Mouse (Mus musculus): ENCODE results near the gene Lemd1.

The Lemd1 gene

DNA sequence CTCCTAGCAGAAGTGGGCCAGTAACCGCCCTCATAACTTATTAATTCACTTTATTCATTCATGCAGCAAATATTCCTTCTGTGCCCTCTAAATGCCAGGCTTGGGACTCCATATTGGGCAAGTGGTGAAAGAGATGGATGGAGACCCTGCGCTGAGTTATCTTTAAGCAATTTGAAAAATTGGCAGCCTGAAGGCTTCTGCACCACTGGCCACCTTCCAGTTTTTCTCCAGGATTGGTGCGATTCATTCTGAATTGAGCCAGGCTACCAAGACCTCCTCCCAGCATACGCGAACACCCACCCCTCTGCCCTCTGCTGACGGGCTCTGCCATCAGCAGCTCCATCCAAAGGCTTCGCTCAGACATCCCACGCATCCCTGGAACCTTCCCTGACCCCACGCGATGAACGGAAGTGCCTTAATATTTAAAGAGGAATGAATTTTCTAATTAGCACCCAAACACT lies 96.8 kb downstream of the Lemd1 start:
- no peak for DNase-seq (ENCODE audit: low spot score in 2 of 2)

DNA sequence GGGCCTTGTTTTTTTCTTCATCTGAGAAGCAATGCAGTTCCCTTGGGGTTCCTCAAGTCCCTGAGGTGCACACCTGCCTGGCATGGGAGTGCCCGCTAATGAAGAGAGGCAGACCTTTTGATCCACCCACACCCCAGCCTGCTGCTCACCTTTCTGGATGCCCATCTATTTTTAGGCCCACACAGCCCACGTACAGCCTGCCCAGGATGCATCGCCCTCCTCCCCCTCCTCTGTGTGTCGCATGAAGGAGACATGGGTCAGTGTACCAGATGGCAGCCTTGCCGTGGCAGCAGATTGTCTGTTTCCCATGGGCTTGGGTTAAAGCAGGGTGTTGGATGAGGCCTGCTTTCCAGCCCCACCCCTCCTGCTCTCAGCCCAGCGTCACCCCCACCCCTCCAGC lies 98.7 kb downstream of the Lemd1 start:
- no peak for DNase-seq (ENCODE audit: low spot score in 2 of 2)

DNA sequence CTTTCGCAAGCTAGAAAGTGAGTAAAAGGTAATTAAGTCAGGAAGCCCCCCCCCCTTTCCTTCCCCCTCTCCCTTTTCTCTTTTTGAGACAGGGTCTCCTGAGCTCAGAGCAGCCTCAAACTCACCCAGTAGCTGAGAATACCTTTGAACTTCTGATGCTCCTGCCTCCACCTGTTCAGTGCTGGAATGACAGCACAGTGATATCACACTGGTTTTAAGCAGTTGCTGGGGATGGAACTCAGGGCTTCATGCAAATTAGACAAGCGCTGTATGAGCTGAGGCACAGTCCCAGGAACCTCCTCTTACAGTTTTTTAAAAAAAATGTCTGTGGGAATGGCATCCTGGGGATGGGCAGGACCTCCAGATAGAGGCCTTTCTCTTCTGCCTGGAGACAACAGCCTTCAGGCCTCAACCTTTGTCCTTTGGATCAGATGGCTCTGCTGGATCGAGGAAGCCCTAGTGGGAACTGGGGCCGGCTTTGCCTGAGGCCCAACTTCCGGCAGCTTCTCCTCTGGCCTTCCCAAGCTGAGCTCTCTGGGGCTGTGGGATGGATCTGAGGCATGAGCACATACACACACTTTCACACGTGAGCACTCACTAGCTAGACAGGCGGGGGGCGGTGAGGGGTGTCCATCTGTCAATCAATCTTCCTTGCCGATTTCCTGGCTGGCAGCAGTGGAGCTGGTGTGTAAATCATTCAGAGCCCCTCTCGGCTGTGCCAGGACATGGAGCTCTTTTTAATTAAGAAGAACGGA lies 99.9 kb downstream of the Lemd1 start:
- DNase-seq (ENCODE audit: low spot score in 2 of 2): no peak

DNA sequence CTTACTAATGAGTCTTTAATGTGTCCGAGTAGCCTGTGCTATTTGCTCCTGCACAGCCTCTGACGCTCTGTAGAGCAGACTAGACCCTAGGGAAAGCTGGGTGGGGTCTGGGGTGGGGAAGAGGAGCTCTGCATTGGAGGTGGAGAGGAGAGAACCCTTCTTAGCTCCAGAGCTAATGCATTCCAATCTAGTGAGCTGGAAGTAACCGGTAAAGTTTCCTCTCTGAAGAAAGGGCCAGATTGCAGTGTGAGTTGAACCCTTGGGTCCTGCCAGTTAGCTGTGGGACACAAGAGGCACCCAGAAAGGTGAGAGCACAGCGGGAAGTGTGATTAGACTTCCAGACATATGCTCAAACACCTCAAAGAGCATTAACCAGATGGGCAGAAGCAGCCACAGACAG lies 100.5 kb downstream of the Lemd1 start:
- DNase-seq (ENCODE audit: low spot score in 2 of 2): no peak

DNA sequence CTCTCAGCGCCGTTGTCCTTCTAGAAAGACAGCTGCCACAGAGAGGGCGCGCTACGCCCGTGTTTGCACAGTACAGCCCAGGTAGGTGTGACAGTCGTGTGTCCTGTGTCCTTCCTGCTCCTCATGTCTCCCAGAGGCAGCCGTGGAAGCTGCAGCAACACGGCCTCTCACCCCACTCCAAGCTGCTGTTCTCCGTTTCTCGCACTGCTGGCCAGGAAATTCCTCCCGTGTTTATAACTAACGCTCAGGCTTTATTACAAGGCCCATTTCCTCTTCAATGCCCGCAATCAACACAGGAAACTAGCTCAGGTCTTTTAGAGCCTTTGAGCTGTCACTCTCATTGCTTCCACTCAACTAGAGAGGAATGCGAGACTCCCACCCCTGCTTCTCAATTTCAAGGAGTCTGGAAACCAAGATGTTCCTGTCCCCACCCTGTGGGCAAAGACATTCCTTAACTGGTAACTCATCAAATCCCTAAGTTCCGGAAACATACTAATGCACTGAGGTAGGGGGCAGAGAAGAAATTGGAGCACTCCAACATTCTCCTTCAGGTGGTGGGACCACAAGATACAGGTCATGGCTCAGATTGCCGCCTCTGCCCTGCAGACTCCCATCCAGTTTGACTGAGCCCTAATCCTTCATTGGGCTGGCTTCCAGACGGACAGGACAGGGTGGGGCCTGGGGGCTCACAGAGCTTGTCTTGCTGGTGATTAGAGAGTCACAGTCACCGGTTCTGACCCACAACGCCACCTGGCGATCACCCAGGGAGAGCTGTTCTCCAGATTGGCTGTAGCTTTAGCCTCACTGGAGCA lies 101.3 kb downstream of the Lemd1 start:
- no peak for DNase-seq (ENCODE audit: low spot score in 2 of 2)

DNA sequence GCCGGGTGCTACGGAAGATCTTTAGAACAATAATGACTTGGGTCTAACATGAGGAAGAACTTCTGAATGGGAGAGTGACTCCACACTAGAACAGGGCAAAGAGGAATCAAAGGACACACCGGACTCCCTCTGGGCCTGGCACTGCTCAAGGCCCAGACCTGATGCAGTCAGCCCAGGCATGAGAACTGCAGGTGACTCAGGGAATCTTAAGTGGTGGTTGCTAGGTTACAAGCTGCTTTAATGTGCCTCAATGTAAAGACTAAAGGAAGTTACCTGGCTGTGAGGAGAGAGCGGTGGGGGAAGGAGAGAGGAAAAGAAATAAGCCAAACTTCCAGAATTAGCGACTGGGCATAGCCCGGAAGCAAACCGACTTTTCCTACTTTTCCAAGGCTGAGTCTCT lies 104.3 kb downstream of the Lemd1 start:
- DNase-seq (ENCODE audit: low spot score in 2 of 2): no peak

DNA sequence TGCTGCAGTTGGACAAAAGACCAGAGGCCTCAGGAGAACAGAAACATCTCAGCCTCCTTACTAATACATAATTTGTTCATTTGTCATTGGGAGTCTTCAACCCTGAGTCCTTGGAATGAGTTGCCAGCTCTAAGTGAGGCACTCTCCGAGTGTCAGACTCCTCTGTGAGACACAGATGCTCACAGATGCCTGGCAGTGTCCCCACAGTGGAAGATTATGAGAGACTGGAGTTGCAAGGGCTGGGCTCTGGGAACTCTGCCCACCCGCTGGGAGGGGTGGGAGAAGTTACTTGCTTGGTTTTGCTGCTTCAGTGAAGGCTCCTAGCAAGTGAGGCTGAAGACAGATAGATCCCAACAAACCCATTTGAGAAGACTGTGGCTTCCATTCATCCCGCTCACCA lies 104.8 kb downstream of the Lemd1 start:
- no peak for DNase-seq (ENCODE audit: low spot score in 2 of 2)

DNA sequence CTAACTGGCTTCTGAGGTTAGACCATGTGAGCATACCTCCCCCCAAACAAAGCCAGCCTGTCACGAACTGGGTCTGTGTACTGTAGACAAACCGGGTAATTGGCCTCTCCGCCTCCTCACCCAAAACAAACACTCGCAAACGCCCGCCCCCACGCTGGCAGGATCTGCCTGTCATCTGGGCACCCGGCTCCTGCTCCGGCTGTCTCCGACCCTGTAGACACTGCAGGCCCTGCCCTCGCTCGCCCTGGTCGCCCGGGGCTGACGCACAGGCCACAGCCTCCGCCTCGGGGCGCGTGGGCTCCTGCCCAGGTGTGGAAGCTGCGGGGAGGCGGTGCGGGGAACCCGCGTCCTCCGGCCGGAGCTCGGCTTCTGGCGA lies 107.2 kb downstream of the Lemd1 start, which contains the start of gene Klhdc8a:
Gene Klhdc8a (plus strand): TSS at position 202 of the 376 bp plus-strand sequence.
- DNase-seq (ENCODE audit: low spot score in 2 of 2): no peak

DNA sequence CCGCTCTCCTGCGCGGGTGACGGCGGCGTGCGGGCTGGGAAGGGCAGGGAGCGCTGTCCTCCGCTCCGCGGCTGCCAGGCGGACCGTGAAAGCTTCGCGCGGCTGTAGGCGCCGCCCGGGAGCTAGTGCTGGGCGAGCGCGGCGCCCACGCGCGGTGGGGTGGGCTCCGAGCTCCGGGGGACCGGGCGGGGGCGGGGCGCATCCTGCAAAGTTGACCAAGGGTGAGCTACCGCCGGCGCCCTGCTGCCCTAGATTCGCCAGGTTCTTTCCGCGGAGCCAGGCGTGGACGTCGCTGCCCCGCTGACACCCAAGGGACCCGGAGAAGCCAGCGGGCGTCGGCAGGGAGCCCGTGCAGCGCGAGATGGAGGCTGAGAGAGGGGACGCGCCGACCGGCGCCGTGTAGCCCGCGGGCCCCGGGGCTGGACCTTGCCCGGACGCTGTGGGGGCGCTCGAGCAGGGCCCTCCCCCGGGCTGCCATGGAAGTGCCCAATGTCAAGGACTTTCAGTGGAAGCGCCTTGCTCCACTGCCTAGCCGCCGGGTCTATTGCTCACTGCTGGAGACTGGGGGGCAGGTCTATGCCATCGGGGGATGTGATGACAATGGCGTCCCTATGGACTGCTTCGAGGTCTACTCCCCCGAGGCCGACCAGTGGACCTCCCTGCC lies 107.7 kb downstream of the Lemd1 start:
- no peak for DNase-seq (ENCODE audit: low spot score in 2 of 2)

DNA sequence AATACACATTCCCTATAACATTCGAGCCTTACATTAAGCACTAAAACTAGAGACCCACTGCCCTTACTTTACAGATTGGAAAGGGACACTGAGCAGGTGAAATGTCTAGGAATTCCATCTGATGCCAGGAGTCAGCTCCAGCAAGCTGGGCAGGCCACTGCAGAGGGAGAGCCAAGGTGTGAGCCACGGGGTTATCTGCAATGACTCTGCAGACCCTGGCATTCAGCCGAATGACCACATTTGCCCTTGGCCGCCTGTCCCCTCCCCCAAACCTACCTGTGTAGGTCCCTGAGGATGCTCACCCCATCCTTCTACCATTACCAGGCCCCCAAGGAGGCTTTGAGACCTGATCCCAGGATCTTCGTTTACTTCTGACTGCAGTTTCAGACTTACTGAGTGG lies 108.5 kb downstream of the Lemd1 start:
- DNase-seq (ENCODE audit: low spot score in 2 of 2): no peak

DNA sequence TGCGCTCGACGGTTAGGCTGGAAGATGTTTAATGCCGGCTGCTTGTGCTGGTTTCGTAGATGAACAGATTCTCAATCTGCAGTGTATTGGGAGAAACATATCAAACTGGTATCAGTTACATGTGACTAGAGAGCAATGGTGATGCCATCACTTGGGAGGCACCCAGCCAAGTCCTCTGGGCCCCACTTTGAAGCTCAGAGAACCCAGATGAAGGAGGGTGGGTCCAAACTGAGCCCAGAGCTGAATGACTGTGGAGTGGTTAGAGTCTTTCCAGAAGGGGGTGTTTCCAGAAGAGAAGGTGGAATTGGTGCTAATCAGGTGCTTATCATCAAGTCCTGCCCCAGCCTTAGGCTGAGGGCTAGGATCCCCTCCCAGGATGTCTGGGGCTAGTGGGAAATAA lies 110.0 kb downstream of the Lemd1 start:
- DNase-seq (ENCODE audit: low spot score in 2 of 2): no peak

DNA sequence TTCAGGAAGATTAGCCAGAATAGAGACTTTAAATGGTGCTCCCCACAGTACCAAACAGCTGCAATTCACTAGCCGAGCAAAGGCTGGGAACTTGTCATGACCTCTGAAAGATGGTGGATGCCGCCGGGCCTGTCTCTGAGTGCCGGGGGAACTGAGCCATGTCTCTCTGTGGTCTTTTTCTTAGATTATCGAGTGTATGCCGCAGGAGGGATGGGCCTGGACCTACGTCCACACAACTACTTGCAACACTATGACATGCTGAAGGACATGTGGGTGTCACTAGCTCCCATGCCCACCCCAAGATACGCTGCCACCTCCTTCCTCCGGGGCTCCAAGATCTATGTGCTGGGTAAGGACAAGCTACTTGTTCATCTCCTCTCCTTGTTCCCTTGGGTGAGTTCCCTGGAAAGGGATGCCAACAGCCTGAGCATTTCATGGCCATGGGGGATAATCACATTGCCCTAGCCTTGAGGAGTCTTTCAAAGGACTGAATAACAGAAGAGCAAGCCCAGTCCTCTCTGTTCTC lies 111.2 kb downstream of the Lemd1 start:
- DNase-seq (ENCODE audit: low spot score in 2 of 2): no peak

DNA sequence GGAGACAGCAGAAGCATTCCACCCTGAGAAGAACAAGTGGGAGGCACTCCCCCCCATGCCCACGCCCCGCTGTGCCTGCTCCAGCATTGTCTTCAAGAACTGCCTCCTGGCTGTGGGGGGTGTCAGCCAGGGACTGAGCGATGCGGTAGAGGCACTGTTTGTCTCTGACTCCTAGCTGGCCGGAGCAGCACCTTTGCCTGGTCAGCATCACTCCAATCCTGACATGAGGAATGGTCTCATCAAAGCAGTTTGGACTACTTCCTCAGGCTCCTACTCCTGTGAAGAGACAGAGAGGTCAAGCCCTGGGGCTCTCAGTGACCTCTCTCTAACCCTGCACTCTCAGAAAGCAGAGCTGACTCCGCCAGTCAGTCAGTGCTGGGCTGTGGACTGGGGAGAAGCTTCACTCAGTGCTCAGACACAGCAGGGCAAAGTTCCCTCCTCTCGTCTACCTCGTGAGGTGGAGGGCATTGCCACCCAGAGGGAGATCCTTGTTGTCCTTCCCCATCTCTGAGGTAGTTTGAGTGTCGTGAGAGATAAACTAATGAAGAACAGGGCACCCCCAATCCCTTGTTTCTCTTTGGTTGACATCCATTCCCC lies 113.5 kb downstream of the Lemd1 start:
- DNase-seq (ENCODE audit: low spot score in 2 of 2): no peak

DNA sequence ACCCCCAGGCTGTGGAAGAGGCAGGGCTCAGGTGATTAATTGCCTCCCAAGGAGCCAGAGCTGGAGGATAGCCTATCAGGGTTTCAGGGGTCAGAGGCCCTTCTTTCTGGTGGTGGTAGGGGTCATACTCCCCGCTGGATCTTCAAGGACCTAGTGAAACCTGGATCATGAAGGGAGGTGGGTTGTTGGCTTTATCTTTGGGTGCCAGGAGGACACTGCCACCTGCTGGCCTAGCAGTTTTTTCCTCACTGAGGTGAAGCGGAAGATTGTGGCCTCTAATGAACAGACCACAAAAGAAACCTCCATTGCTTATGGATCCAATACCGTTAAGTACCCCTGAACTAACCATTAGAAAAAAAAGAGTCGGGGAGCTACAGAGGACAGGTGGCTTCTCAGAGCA lies 114.9 kb downstream of the Lemd1 start:
- DNase-seq (ENCODE audit: low spot score in 2 of 2): no peak

DNA sequence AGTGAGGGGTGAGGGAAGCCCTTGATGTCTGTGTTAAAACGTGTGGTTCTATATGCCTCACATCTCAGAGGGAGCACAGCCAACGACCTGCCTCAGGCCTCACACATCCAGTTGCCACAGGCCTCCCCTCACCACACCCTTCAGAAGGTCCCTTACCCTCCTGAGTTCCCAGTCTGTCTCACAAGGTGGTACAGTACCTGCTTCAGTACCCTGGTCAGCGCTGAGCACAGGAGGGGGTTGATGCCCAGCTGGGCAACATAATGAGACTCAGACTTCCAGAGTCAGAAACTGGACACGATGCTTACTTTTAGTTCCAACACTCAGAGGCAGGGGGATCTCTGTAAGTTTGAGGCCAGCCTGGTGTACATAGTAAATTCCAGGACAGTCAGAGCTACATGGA lies 115.6 kb downstream of the Lemd1 start:
- DNase-seq (ENCODE audit: low spot score in 2 of 2): no peak

DNA sequence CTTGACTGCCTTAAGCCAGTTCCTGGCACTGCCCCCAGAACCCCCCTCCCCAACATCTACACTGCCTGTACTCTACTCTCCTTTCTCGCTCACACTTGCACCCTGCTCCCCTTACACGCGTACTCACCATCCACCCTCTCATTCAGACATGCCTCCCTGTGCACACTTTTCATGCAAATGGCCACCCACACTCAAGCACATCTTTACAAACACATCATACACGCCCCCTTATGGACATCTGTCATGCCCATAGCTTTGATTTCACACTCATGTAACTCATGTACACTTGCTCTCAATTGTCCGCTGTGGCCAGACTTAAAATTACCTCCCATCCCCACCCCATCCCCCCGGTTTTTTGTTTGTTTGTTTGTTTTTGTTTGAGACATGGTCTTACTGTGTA lies 116.7 kb downstream of the Lemd1 start:
- DNase-seq (ENCODE audit: low spot score in 2 of 2): no peak

DNA sequence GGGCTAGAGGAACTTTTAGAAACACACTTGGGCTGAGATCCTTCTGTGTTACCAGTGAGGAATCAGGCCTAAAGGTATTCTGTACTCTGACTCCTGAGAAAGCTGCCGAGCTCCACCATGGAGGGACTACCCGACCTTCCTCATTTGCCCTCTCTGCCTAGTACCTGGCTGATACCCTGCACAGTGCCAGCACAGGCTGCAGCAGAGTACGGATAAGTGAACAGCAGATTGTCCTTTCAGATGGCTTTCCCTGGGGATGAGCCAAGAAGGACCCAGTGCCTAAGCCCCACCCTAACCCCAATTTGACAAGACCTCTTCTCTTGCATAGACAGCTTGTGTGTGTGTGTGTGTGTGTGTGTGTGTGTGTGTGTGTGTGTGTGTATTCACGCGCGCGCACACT lies 117.4 kb downstream of the Lemd1 start:
- no peak for DNase-seq (ENCODE audit: low spot score in 2 of 2)
